Mouse (Mus musculus): ENCODE data around the gene Nlrp4f. TPM values are rescaled to one million over a fixed set of nuclear protein-coding genes. Genes with fewer than 3 reads are reported as not detected.
A peak's percentile ranks its signal among the peaks of the same experiment; 100 is the strongest.

The Nlrp4f gene
- polyA plus RNA-seq, 1 experiment from 2014 or later = 0.32 TPM

DNA sequence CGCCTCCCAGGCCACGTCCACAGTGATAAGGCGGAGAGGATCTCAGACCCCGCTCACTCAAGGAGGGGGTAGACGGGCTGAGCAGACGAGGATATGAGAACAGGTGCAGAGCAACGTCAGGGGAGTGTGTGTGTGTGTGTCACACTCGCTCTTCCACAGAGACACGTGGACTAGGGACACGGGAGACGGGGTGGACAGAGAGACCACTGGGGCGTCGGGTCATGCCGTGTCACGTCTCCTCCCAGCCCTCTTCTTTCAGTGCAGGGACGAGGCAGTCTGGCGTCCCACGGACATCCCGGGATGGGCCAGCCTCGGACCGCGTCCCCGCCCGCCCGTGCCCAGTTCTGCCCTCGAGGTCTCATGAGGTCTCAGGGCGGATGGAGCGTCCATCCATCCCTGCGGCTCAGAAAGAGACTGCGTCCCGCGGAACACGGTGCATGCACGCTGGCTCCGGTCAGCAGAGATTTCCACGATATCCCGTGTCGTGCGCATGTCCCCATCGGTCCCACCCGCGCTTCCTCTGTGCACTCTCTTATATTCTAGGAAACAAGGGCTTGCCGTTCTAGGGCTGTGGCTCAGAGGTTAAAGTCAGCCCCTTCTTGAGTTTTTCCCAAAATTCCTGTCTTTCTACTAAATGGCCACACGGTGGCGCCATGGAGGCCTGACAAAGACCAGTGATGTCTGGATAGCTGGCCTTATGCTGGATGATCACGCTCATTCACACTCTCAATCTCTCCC lies 29.9 kb downstream of the Nlrp4f start:
- H3K27me3 ChIP-seq = no peaks in the 10 kb centered on the region
- no peaks in the 10 kb centered on the region for H3K4me1 ChIP-seq
- no peak overlapping the region for H3K27ac ChIP-seq
- H3K4me2 ChIP-seq = peak overlapping the region; percentile 52
- no peak for ATAC-seq (ENCODE audit: insufficient number of reproducible peaks, insufficient read depth, low FRiP score, low TSS enrichment, low read depth)
- 21% methylated on average over 46 of the region's 46 CpGs for WGBS
- no peaks in the 10 kb centered on the region for H3K36me3 ChIP-seq
- H3K9ac ChIP-seq = no peak overlapping the region
- H3K9me3 ChIP-seq = peaks cover 4% of the 10 kb centered on the region; the same call in 1 of the 2 replicates
- peak overlapping the region; percentile 24 for H3K4me3 ChIP-seq

DNA sequence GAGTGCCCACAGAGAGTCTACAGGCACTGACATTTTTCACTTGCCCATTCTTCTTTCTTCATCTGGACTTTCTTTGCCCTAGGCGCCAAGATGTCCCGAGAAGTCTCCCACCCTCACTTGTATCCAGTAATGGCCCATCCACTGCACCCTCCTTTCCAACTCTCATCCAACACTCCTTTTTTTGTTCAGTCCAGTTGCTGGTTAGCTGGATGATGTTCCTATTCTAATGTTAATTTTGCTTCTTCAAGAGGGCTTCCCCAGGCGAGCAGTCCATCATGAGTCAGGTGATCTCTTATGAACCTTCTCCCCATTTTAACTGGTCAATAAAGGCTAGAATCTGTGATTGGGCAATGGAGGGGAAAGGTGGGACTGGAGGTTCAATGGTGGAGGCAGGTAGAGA lies 31.7 kb downstream of the Nlrp4f start:
- Histone ChIP-seq H3K4me1 (no peaks in the 10 kb centered on the region), H3K9me3 (peaks cover 4% of the 10 kb centered on the region; the same call in 1 of the 2 replicates), H3K4me3 (no peak overlapping the region), H3K27ac (no peak overlapping the region), H3K27me3 (no peaks in the 10 kb centered on the region), H3K9ac (no peak overlapping the region), H3K36me3 (no peaks in the 10 kb centered on the region), H3K4me2 (no peak overlapping the region)
- ATAC-seq (ENCODE audit: insufficient number of reproducible peaks, insufficient read depth, low FRiP score, low TSS enrichment, low read depth) = no peak
- WGBS = 90% methylated on average over 3 of the region's 3 CpGs

DNA sequence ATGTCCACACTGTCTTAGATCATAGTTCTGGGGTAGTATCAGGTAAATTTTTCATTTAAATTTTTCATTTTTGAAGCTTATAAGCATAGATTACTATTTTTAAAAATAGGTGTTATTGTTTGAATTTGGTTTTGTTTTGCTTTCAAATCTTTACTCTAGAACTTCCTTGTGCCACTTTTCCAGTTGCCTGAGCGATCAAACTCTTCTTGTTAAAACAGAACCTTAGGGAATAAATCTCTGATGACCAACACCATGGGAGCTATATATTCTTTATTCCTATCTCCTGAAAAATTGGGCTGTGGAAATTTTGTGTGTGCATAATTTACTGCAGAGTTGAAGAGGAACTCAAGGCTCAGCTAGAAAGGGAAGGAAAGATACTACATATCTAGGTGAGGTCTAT lies 55.8 kb downstream of the Nlrp4f start, which contains the start of gene Olfr466:
Gene Olfr466 (plus strand): TSS at position 301 of the 400 bp plus-strand sequence.
- 76% methylated on average over 1 of the region's 1 CpGs for WGBS
- H3K4me3 ChIP-seq = no peak within 1 kb of the TSS
- no peak for ATAC-seq (ENCODE audit: insufficient number of reproducible peaks, insufficient read depth, low FRiP score, low TSS enrichment, low read depth)
- no peaks in the 10 kb centered on the region for H3K27me3 ChIP-seq
- no peak within 1 kb of the TSS for H3K27ac ChIP-seq
- no peaks in the 10 kb centered on the region for H3K36me3 ChIP-seq
- no peak within 1 kb of the TSS for H3K9ac ChIP-seq
- H3K9me3 ChIP-seq = no peaks in the 10 kb centered on the region
- no peaks in the 10 kb centered on the region for H3K4me1 ChIP-seq
- no peak within 1 kb of the TSS for H3K4me2 ChIP-seq

DNA sequence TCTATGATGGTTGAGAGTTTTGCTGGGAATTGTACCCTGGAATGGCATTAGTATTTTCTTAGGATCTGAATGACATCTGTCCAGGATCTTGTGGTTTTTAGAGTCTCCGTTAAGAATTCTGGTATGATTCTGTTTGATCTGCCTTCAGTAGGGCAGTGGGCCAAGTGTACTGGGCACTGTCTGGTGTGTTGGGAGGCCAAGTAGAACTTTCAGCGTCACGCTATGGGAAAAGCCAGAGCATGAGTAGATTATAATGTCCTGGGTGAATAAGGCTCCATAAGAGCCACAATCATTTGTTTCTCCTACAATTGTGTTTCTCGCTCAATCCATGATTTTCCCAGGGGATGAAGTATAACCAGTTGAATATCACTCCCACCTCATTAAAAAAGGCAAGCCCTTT lies 68.0 kb downstream of the Nlrp4f start, which contains the start of gene Olfr465-ps1:
Gene Olfr465-ps1 (plus strand): TSS at position 301 of the 400 bp plus-strand sequence.
- Histone ChIP-seq H3K4me2 (no peak within 1 kb of the TSS), H3K9me3 (no peaks in the 10 kb centered on the region), H3K4me1 (no peaks in the 10 kb centered on the region), H3K36me3 (no peaks in the 10 kb centered on the region), H3K4me3 (no peak within 1 kb of the TSS), H3K27me3 (no peaks in the 10 kb centered on the region), H3K27ac (no peak within 1 kb of the TSS), H3K9ac (no peak within 1 kb of the TSS)
- ATAC-seq (ENCODE audit: insufficient number of reproducible peaks, insufficient read depth, low FRiP score, low TSS enrichment, low read depth) = no peak
- 81% methylated on average over 4 of the region's 4 CpGs for WGBS

Other genes starting within 250 kb of the Nlrp4f start
- gene Spata31d1c, start 172.9 kb downstream of the Nlrp4f start, polyA plus RNA-seq (2015; fragmentation: Nextera tagmentation; extraction: Ambion mirVana) = not detected in 2 replicates
- not detected in 2 replicates for gene Prss47, start 153.2 kb downstream of the Nlrp4f start, polyA plus RNA-seq (2015; fragmentation: Nextera tagmentation; extraction: Ambion mirVana)
- gene Mfsd14b, start 93.0 kb downstream of the Nlrp4f start, polyA plus RNA-seq (2015; fragmentation: Nextera tagmentation; extraction: Ambion mirVana) = 54.5 and 55.9 TPM in 2 replicates
- gene Olfr465-ps1, start 67.9 kb downstream of the Nlrp4f start, polyA plus RNA-seq (2015; fragmentation: Nextera tagmentation; extraction: Ambion mirVana) = not detected in 2 replicates
- gene Olfr466, start 55.7 kb downstream of the Nlrp4f start, polyA plus RNA-seq (2015; fragmentation: Nextera tagmentation; extraction: Ambion mirVana) = not detected in 2 replicates
- not detected in 2 replicates for gene Gm10775, start 53.6 kb upstream of the Nlrp4f start, polyA plus RNA-seq (2015; fragmentation: Nextera tagmentation; extraction: Ambion mirVana)
- 16.4 and 18.0 TPM in 2 replicates for gene Zfp369, start 72.8 kb upstream of the Nlrp4f start, polyA plus RNA-seq (2015; fragmentation: Nextera tagmentation; extraction: Ambion mirVana)

Data from embryonic facial prominence, embryonic 13.5 days (tissue).